Mouse (Mus musculus) right cerebral cortex, adult 2 months (tissue): ENCODE measurements around the gene Acsl3.

Source experiments
- DNase-seq, 2 experiments: peaks; one replicate each; pipeline ENCODE4 v3.0.0; 2021 to 2022; ENCODE audit warnings: low spot score in 2 of 2

Acsl3 gene

GRCm38 (mm10) chr1:78742198-78742597 is 84.6 kb downstream of the Acsl3 start:
- peak; percentile 51 to 53 for DNase-seq

GRCm38 (mm10) chr1:78743318-78743717 is 85.7 kb downstream of the Acsl3 start:
- DNase-seq: no peak

- DNase-seq: peak; percentile 66 to 78
These were observed 87.7 kb downstream of the Acsl3 start for GRCm38 (mm10) chr1:78745230-78745777.
